Mouse (Mus musculus) limb, embryonic 14.5 days (tissue): ENCODE results near the gene Iqca. TPM values are rescaled to one million over a fixed set of nuclear protein-coding genes. Genes with fewer than 3 reads are reported as not detected.
A peak's percentile ranks its signal among the peaks of the same experiment; 100 is the strongest.

Experiments
- ATAC-seq: fragments of 200-750 bp; cut with Nextera tagmentation; 2 replicates; pipeline ENCODE4 v1.8.0; 2017; ENCODE audit warnings: low read depth, moderate number of reproducible peaks, moderate TSS enrichment; ENCODE audit not compliant: low FRiP score
- DNase-seq: peaks from one replicate; pipeline ENCODE4 v3.0.0-alpha.2; 2015; ENCODE audit warnings: low spot score
- H3K27ac ChIP-seq: fragments of 300-500 bp; sonication (generic); replicated peaks from 2 replicates; pipeline ENCODE4 v1.5.1; 2014; ENCODE audit warnings: low read depth, mild to moderate bottlenecking, low read length, moderate library complexity, mixed read lengths
- H3K27me3 ChIP-seq: fragments of 300-500 bp; sonication (generic); 2 replicates; pipeline ENCODE4 v1.6.1; 2014; ENCODE audit warnings: low read length, mixed read lengths; ENCODE audit not compliant: control insufficient read depth, insufficient read depth
- H3K36me3 ChIP-seq: fragments of 300-500 bp; sonication (generic); 2 replicates; pipeline ENCODE4 v1.6.1; 2014; ENCODE audit warnings: mild to moderate bottlenecking, low read length, moderate library complexity, mixed read lengths; ENCODE audit not compliant: control insufficient read depth, insufficient read depth
- H3K4me1 ChIP-seq: fragments of 300-500 bp; sonication (generic); 2 replicates; pipeline ENCODE4 v1.6.1; 2014; ENCODE audit warnings: antibody characterized with exemption, low read length, mixed read lengths; ENCODE audit not compliant: control insufficient read depth, insufficient read depth
- H3K4me2 ChIP-seq: fragments of 300-500 bp; sonication (generic); replicated peaks from 2 replicates; pipeline ENCODE4 v1.6.1; 2014; ENCODE audit warnings: low read depth, mild to moderate bottlenecking, low read length, moderate library complexity; ENCODE audit not compliant: severe bottlenecking
- H3K4me3 ChIP-seq: fragments of 300-500 bp; sonication (generic); replicated peaks from 2 replicates; pipeline ENCODE4 v1.5.1; 2014; ENCODE audit warnings: low read length
- H3K9ac ChIP-seq: fragments of 300-500 bp; sonication (generic); 2 replicates; pipeline ENCODE4 v1.6.1; 2014; ENCODE audit warnings: mild to moderate bottlenecking, low read depth, low read length, moderate library complexity; ENCODE audit not compliant: severe bottlenecking
- H3K9me3 ChIP-seq: fragments of 300-500 bp; sonication (generic); 2 replicates; pipeline ENCODE4 v1.6.1; 2016; ENCODE audit warnings: low read length; ENCODE audit not compliant: control insufficient read depth
- POLR2A ChIP-seq: fragments of 200-500 bp; IDR thresholded peaks from 2 replicates; pipeline ENCODE4 v1.8.0; 2012; ENCODE audit warnings: inconsistent platforms, mild to moderate bottlenecking, moderate library complexity, borderline replicate concordance; ENCODE audit not compliant: insufficient read depth, insufficient read length; ENCODE audit errors: extremely low read depth
- WGBS: fragments of 180-500 bp; shearing (Covaris S2); extraction: QIAGEN DNeasy Blood & Tissue Kit; methylation state at CpG from one replicate; pipeline ENCODE4 v1.1.7; 2014; 5-methylcytosine and 5-hydroxymethylcytosine counted together
- polyA plus RNA-seq, 2 experiments: library from polyadenylated mRNA; depleted of rRNA in 1 of 2; stranded (reverse) in 1 of 2; unstranded in 1 of 2; fragments of >200 nt; fragmentation: Nextera tagmentation in 1 of 2; extraction: Ambion mirVana in 1 of 2; gene quantifications; 2 replicates each; pipeline versions ENCODE4 v1.2.1 to v1.2.3; 2012 to 2014

The Iqca gene
- polyA plus RNA-seq, 2 experiments: 0.14 to 0.54 TPM

DNA sequence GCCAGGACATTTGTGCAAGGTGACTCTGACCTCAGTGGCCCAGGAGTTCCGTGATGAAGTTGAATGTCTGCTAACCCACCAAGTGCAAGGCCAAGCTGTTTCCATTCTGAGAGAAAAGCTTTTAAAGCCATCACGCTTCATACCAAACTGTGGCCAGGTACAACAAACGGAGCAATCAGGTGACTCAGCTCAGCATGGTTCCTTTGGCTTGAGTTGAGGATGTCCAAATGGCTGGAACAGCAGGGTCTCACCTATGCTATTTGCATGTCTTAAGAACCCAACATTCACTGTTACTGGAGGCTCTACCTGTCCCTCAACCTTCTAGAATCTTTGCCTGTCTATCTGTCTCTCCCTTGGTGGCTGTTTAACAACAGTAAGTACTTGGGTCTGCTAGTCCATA is 93.1 kb downstream of the Iqca start:
- TF ChIP-seq POLR2A: no peak
- 76% methylated on average over 3 of the region's 3 CpGs for WGBS

DNA sequence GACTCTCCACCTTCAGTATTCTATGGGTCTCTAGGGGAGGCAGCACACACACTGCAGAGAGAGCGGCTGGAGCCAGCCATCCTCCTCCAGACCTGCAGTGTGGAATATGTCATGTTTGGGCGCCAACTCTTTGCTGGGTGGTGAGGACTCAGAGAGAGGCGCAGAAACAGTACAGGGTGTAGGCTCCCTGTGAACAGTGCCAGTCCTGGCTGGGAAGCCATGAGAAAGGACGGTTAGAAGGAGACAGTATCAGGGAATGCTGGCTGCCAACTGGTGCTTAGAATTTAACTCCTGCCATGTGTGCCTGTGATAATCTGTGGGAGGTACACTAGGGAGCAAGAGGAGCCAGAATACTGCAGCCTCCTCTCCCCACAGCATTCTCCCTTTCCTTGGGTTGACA is 98.2 kb downstream of the Iqca start:
- DNase-seq (no peak), ATAC-seq (no peak)
- H3K9me3 ChIP-seq: no peaks in the 10 kb centered on the region
- H3K4me1 ChIP-seq: peaks cover 12% of the 10 kb centered on the region
- H3K4me3 ChIP-seq: no peak overlapping the region
- no peaks in the 10 kb centered on the region for H3K36me3 ChIP-seq
- no peak overlapping the region for H3K27ac ChIP-seq
- no peak for TF ChIP-seq POLR2A
- H3K4me2 ChIP-seq: no peak overlapping the region
- 81% methylated on average over 4 of the region's 4 CpGs for WGBS
- no peaks in the 10 kb centered on the region; the same call in 1 of the 2 replicates for H3K27me3 ChIP-seq
- no peak overlapping the region for H3K9ac ChIP-seq

More for the DNA sequence above, 93.1 kb downstream of the Iqca start:
- ATAC-seq (no peak), DNase-seq (no peak)
- Histone ChIP-seq H3K4me3 (no peak overlapping the region), H3K27me3 (no peaks in the 10 kb centered on the region), H3K27ac (no peak overlapping the region), H3K9ac (no peak overlapping the region), H3K36me3 (no peaks in the 10 kb centered on the region), H3K4me2 (no peak overlapping the region), H3K4me1 (no peaks in the 10 kb centered on the region), H3K9me3 (no peaks in the 10 kb centered on the region)

DNA sequence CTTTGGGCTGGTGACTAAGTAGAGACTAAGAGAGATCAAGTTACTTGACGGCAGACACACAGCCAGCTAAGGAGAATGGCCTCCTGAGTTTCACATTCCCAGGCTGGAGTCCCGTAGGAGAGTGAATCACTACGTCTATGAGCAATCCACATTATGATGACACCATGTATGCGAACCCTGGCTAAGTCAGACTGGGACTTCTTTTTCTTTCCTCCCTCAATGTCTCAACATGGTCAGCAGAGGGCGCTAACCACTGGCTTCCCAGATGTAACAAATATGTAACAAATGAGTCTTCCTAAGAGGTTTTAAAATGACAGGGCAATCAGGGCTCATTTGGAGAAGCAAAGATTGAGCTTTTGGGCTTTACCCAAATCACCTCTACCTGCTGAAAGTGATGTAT is 101.9 kb downstream of the Iqca start:
- no peak overlapping the region for H3K4me3 ChIP-seq
- H3K9ac ChIP-seq: no peak overlapping the region
- ATAC-seq (no peak), DNase-seq (peak; percentile 73)
- no peaks in the 10 kb centered on the region for H3K9me3 ChIP-seq
- H3K4me1 ChIP-seq: peaks cover 12% of the 10 kb centered on the region
- no peak overlapping the region for H3K4me2 ChIP-seq
- TF ChIP-seq POLR2A: no peak
- no peaks in the 10 kb centered on the region; the same call in 1 of the 2 replicates for H3K27me3 ChIP-seq
- no peak overlapping the region for H3K27ac ChIP-seq
- WGBS: 18% methylated on average over 5 of the region's 5 CpGs
- no peaks in the 10 kb centered on the region for H3K36me3 ChIP-seq

DNA sequence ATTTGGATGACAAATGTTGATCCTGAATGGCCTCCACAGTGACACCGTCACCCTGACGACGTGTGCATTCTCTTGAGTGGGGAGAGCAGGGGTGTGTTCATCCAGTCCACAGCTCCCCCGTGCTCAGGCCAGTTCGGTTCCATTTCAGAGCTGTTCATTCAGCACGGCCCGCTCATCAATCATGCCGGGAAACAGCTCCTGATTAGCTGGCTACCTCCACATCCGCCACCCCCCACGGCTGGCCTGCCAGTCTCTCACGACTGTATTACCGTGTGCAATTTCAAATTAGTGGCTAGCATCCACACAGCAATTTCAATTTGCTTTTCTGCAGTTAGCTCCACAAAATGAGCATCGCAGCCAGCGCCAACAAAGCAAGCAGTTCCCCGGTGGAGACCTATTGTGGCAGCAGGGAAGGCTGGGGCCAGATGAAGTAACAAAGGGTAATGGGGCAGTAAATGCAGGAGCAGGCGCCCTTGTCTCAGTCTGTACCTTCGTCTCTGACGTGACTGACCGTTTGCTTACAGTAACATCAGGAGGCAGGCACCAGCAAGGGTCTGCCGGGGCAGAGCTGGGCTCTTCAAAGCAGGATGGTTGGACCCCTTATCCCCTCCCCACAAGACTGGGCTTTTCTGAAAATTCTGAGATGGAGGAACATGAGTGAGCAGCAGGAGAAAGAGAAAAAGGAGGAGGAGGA is 103.0 kb downstream of the Iqca start:
- WGBS: 35% methylated on average over 20 of the region's 20 CpGs
- Histone ChIP-seq H3K27ac (no peak overlapping the region), H3K4me1 (peaks cover 12% of the 10 kb centered on the region), H3K9me3 (no peaks in the 10 kb centered on the region), H3K4me2 (no peak overlapping the region), H3K9ac (no peak overlapping the region), H3K4me3 (no peak overlapping the region), H3K27me3 (no peaks in the 10 kb centered on the region; the same call in 1 of the 2 replicates), H3K36me3 (no peaks in the 10 kb centered on the region)
- ATAC-seq (no peak), DNase-seq (no peak)
- TF ChIP-seq POLR2A: no peak

DNA sequence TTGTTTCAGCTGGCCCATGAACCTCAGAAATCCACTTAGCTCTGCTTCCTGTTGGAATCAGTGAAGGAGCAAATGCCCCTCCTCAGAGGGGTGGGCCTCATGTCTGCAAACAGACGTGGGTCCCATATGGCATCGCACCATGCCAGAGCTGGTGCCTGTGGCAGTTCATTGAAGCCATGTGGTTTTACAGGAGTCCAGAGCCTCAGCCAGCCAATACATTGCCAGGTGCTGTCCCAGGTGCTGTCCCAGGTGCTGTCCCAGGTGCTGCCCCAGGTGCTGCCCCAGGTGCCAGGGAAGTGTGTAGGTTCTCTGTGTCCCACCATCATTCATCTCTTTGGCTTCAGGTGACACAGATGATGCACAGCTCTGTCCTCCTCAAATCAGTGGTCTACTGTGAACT is 124.9 kb downstream of the Iqca start:
- ATAC-seq (no peak), DNase-seq (no peak)
- no peaks in the 10 kb centered on the region for H3K36me3 ChIP-seq
- H3K4me2 ChIP-seq: no peak overlapping the region
- H3K9ac ChIP-seq: no peak overlapping the region
- H3K4me3 ChIP-seq: no peak overlapping the region
- no peaks in the 10 kb centered on the region for H3K27me3 ChIP-seq
- no peak overlapping the region for H3K27ac ChIP-seq
- 18% methylated on average over 2 of the region's 2 CpGs for WGBS
- H3K4me1 ChIP-seq: no peaks in the 10 kb centered on the region
- no peak for TF ChIP-seq POLR2A
- no peaks in the 10 kb centered on the region for H3K9me3 ChIP-seq
